Mouse (Mus musculus): ENCODE results near the gene Ccdc155. TPM values are rescaled to one million over a fixed set of nuclear protein-coding genes. Genes with fewer than 3 reads are reported as not detected.
A peak's percentile ranks its signal among the peaks of the same experiment; 100 is the strongest.
"Not testable (repeated sequence)": the region's sequence is repeated elsewhere in the genome, so short reads cannot be mapped to it uniquely, and the experiment has no call there.

Gene Ccdc155
- total and polyA plus RNA-seq, 2 experiments = not detected

DNA sequence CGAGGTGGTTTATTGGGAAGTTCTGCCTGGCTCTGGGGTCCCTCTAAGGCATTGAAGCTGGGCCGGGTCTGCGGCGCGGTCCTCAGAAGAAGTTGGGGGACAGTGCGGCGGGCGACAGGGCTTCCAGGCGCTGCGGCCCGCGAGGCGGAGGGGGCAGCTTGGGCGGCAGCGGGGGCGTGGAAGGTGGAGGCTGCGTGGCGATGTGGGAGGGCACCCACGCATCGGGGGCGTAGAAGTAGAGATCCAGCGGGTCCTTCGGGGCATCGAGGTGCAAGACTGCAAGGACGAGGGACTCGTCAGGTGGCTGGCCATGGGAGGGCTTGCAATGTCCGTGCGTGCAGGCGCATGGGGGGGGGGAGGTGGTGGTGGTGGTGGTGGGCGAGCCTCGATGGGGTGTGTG, 28.3 kb downstream of the Ccdc155 start:
- Histone ChIP-seq H3K27me3 (ENCODE audit: control insufficient read depth, insufficient read depth, low read length) (peaks cover 33% of the 10 kb centered on the region), H3K79me2 (ENCODE audit: control insufficient read depth, insufficient read depth, low read length) (no peaks in the 10 kb centered on the region), H3K27ac (replicated peaks; ENCODE audit: insufficient read depth, low read depth, low read length) (no peak overlapping the region), H3K4me1 (ENCODE audit: control insufficient read depth, insufficient read depth, low read length) (no peaks in the 10 kb centered on the region), H3K4me3 (ENCODE audit: insufficient read depth, low read depth, low read length) (no peak overlapping the region), H3K9ac (ENCODE audit: low read depth, low read length) (no peak overlapping the region), H3K36me3 (ENCODE audit: control insufficient read depth, insufficient read depth, low read length) (no peaks in the 10 kb centered on the region)
- TF ChIP-seq POLR2A (IDR thresholded peaks at IDR 0.05; ENCODE audit: extremely low read depth, insufficient read depth, low read length) = no peak
- no peak for TF ChIP-seq CTCF (IDR thresholded peaks at IDR 0.05; ENCODE audit: low read depth, low read length)
- WGBS = 5% methylated on average over 30 of the region's 31 CpGs
- no peak for DNase-seq (ENCODE audit: extremely low read depth, low read depth, low spot score)

DNA sequence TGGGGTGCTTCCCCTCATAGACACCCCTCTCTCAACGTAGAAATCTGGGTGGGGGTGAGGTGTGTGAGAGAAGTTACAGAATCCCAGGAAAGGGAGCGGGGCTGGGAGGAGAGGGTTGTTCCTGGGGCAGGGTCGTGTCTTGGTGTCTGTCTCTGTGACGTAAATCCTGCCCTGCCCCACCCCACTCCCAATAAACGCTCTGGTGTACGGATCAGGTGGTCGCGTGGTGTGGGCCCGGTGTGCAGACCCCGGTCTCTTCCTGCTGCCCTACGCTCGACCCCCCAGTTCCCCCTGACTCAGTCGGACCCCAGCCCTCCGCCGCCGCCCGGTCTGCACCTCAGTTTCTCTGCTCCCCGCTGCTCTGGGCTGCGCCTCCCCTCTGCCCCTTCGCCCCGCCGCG, 28.8 kb downstream of the Ccdc155 start:
- DNase-seq (ENCODE audit: extremely low read depth, low read depth, low spot score) = no peak
- Histone ChIP-seq H3K4me3 (ENCODE audit: insufficient read depth, low read depth, low read length) (no peak overlapping the region), H3K4me1 (ENCODE audit: control insufficient read depth, insufficient read depth, low read length) (no peaks in the 10 kb centered on the region), H3K36me3 (ENCODE audit: control insufficient read depth, insufficient read depth, low read length) (no peaks in the 10 kb centered on the region), H3K79me2 (ENCODE audit: control insufficient read depth, insufficient read depth, low read length) (no peaks in the 10 kb centered on the region), H3K9ac (ENCODE audit: low read depth, low read length) (no peak overlapping the region), H3K27ac (replicated peaks; ENCODE audit: insufficient read depth, low read depth, low read length) (no peak overlapping the region), H3K27me3 (ENCODE audit: control insufficient read depth, insufficient read depth, low read length) (peaks cover 30% of the 10 kb centered on the region)
- TF ChIP-seq POLR2A (IDR thresholded peaks at IDR 0.05; ENCODE audit: extremely low read depth, insufficient read depth, low read length) (no peak), CTCF (IDR thresholded peaks at IDR 0.05; ENCODE audit: low read depth, low read length) (no peak)
- 5% methylated on average over 23 of the region's 23 CpGs for WGBS

DNA sequence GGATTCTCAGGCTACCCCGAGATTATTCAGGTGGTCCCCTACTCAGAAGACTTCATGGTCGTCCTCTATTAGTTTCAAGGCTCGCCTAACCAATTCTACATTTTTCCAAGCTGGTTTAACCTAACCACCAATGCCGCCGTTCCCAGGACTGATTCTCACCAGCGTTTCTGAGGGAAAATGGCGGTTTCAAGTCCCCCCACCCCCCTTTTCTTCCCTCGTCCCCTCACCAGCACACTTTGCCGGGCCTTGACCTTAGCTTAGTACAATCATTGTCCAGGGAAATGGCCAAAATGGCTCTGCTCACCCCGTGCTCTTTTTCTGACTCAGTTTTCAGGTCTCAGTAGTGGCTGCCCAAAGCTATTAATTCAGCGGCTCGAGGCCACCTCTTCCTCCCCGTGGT, 29.3 kb downstream of the Ccdc155 start:
- Histone ChIP-seq H3K4me3 (ENCODE audit: insufficient read depth, low read depth, low read length) (no peak overlapping the region), H3K4me1 (ENCODE audit: control insufficient read depth, insufficient read depth, low read length) (no peaks in the 10 kb centered on the region), H3K27me3 (ENCODE audit: control insufficient read depth, insufficient read depth, low read length) (peaks cover 28% of the 10 kb centered on the region), H3K27ac (replicated peaks; ENCODE audit: insufficient read depth, low read depth, low read length) (no peak overlapping the region), H3K79me2 (ENCODE audit: control insufficient read depth, insufficient read depth, low read length) (no peaks in the 10 kb centered on the region), H3K9ac (ENCODE audit: low read depth, low read length) (no peak overlapping the region), H3K36me3 (ENCODE audit: control insufficient read depth, insufficient read depth, low read length) (no peaks in the 10 kb centered on the region)
- no peak for DNase-seq (ENCODE audit: extremely low read depth, low read depth, low spot score)
- whole genome bisulfite sequencing = 7% methylated on average over 13 of the region's 13 CpGs
- TF ChIP-seq POLR2A (IDR thresholded peaks at IDR 0.05; ENCODE audit: extremely low read depth, insufficient read depth, low read length) (no peak), CTCF (IDR thresholded peaks at IDR 0.05; ENCODE audit: low read depth, low read length) (no peak)

DNA sequence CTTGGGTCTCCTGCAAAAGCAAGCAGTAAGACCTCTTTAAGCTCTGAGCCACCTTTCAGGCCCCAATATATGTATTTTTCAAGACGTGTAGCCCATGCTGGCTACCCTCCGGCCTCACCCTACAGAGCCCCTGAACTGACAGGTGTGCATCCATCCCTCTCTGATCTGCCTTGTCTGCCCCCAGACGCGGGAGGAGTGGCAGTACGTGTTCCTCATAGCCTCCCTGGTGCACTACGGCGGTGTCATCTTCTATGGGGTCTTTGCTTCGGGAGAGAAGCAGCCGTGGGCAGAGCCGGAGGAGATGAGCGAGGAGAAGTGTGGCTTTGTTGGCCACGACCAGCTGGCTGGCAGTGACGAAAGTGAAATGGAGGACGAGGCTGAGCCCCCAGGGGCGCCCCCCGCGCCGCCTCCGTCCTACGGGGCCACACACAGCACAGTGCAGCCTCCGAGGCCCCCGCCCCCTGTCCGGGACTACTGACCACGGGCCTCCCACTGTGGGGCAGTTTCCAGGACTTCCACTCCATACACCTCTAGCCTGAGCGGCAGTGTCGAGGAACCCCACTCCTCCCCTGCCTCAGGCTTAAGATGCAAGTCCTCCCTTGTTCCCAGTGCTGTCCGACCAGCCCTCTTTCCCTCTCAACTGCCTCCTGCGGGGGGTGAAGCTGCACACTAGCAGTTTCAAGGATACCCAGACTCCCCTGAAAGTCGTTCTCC, 30.0 kb downstream of the Ccdc155 start:
- no peaks in the 10 kb centered on the region for H3K36me3 ChIP-seq (ENCODE audit: control insufficient read depth, insufficient read depth, low read length)
- no peak overlapping the region for H3K27ac ChIP-seq (replicated peaks; ENCODE audit: insufficient read depth, low read depth, low read length)
- TF ChIP-seq CTCF (IDR thresholded peaks at IDR 0.05; ENCODE audit: low read depth, low read length) (no peak), POLR2A (IDR thresholded peaks at IDR 0.05; ENCODE audit: extremely low read depth, insufficient read depth, low read length) (no peak)
- WGBS = 10% methylated on average over 29 of the region's 29 CpGs
- H3K79me2 ChIP-seq (ENCODE audit: control insufficient read depth, insufficient read depth, low read length) = no peaks in the 10 kb centered on the region
- no peak overlapping the region for H3K9ac ChIP-seq (ENCODE audit: low read depth, low read length)
- H3K27me3 ChIP-seq (ENCODE audit: control insufficient read depth, insufficient read depth, low read length) = peaks cover 30% of the 10 kb centered on the region
- no peak for DNase-seq (ENCODE audit: extremely low read depth, low read depth, low spot score)
- no peak overlapping the region for H3K4me3 ChIP-seq (ENCODE audit: insufficient read depth, low read depth, low read length)
- H3K4me1 ChIP-seq (ENCODE audit: control insufficient read depth, insufficient read depth, low read length) = no peaks in the 10 kb centered on the region

DNA sequence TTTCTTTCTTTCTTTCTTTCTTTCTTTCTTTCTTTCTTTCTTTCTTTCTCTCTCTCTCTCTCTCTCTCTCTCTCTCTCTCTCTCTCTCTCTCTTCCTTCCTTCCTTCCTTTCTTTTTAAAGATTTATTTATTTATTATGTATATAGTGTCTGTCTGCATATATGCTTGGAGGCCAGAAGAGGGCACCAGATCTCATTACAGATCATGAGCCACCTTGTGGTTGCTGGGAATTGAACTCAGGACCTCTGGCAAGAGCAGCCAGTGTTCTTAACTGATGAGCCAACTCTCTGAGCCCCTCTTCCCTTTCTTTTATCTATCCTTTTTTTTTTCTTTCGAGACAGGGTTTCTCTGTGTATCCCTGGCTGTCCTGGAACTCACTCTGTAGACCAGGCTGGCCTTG, 30.9 kb downstream of the Ccdc155 start:
- not testable (repeated sequence) for DNase-seq (ENCODE audit: extremely low read depth, low read depth, low spot score); H3K36me3 ChIP-seq (ENCODE audit: control insufficient read depth, insufficient read depth, low read length); H3K4me3 ChIP-seq (ENCODE audit: insufficient read depth, low read depth, low read length); H3K27ac ChIP-seq (replicated peaks; ENCODE audit: insufficient read depth, low read depth, low read length); H3K9ac ChIP-seq (ENCODE audit: low read depth, low read length); H3K79me2 ChIP-seq (ENCODE audit: control insufficient read depth, insufficient read depth, low read length); H3K4me1 ChIP-seq (ENCODE audit: control insufficient read depth, insufficient read depth, low read length)
- peak; percentile 39; the same call in 1 of the 2 replicates for TF ChIP-seq CTCF (IDR thresholded peaks at IDR 0.05; ENCODE audit: low read depth, low read length)
- 67% methylated on average over 1 of the region's 1 CpGs for WGBS
- peaks cover 33% of the 10 kb centered on the region for H3K27me3 ChIP-seq (ENCODE audit: control insufficient read depth, insufficient read depth, low read length)

DNA sequence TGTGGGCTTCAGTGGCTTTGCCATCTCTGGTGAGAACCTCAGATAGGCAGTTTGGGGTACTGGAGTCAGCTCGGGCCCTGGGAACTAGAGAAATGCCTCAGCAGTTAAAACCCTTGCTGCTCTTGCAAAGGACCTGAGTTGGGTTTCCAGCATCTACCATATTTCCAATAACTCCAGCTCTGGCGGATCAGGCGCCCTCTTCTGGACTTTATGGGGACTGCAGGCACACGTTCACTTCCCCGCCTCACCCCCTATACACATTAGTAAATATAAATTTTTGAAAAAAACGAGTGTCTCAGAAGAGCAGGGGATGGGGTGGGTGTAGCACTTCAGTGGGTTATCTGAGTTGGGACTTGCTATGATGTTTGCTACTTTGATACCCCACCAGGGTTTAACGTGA, 31.7 kb downstream of the Ccdc155 start:
- TF ChIP-seq POLR2A (IDR thresholded peaks at IDR 0.05; ENCODE audit: extremely low read depth, insufficient read depth, low read length) (no peak), CTCF (IDR thresholded peaks at IDR 0.05; ENCODE audit: low read depth, low read length) (peak; percentile 47; the same call in 1 of the 2 replicates)
- Histone ChIP-seq H3K4me3 (ENCODE audit: insufficient read depth, low read depth, low read length) (no peak overlapping the region), H3K9ac (ENCODE audit: low read depth, low read length) (no peak overlapping the region), H3K27me3 (ENCODE audit: control insufficient read depth, insufficient read depth, low read length) (peaks cover 41% of the 10 kb centered on the region), H3K36me3 (ENCODE audit: control insufficient read depth, insufficient read depth, low read length) (no peaks in the 10 kb centered on the region), H3K27ac (replicated peaks; ENCODE audit: insufficient read depth, low read depth, low read length) (no peak overlapping the region), H3K4me1 (ENCODE audit: control insufficient read depth, insufficient read depth, low read length) (no peaks in the 10 kb centered on the region), H3K79me2 (ENCODE audit: control insufficient read depth, insufficient read depth, low read length) (no peaks in the 10 kb centered on the region)
- DNase-seq (ENCODE audit: extremely low read depth, low read depth, low spot score) = no peak
- 59% methylated on average over 7 of the region's 7 CpGs for WGBS
